Mouse (Mus musculus) small intestine, adult 2 months (tissue): ENCODE results near the gene Inhbc.

Source experiments
- CTCF ChIP-seq: fragments of 200-500 bp; IDR thresholded peaks from 2 replicates; pipeline ENCODE4 v1.5.1; 2012; ENCODE audit warnings: low read depth, mild to moderate bottlenecking, control low read depth, inconsistent platforms, low read length, moderate library complexity, mixed read lengths; ENCODE audit not compliant: insufficient replicate concordance, insufficient read length; ENCODE audit errors: extremely low read depth
- POLR2A ChIP-seq: fragments of 200-500 bp; IDR thresholded peaks from 2 replicates; pipeline ENCODE4 v1.6.1; 2012; ENCODE audit warnings: low read depth, mild to moderate bottlenecking, control low read depth, inconsistent platforms, low read length, moderate library complexity

DNA sequence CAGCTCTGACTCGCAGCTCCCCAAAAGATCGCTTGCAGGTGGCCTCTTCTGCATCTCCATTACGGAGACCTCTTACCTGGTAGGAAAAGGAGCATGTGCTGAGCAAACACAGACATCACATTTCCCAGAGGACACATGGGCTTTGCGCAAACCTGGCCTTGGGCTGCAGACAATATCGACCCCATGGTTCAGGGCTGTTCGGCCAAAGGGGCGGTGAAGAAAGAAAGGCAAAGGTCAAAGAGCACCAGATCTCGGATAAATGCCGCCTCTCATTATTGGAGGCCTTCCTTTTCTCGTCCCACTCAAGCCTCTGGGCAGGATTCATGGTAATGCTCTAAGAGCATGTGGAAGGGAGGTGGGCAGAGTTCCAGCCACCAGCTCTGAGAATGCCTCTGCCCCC is 14.9 kb downstream of the Inhbc start:
- TF ChIP-seq POLR2A (no peak), CTCF (no peak)
